In genomic region chr3:26793334-26794101, GRCm38 (mm10) we compare ENCODE assay signal across 25 mouse cellular contexts.
A peak's percentile ranks its signal among the peaks of the same experiment; 100 is the strongest.
DNase-seq lines count a peak whose midpoint lies in the region; ATAC-seq lines count a peak whose summit lies in the region.
"Had no signal": no experiment of that assay in that cellular context is flagged by ENCODE, and none has a peak within 500 bp of the region (broad histone marks: within the 10 kb centered on the region; RNA-seq: fewer than 3 reads in every experiment).

No protein-coding gene starts in this region.

- H3K27me3 ChIP-seq in embryonic facial prominence, embryonic 11.5 days (ENCODE audit: control insufficient read depth, insufficient read depth, low read length): no peaks in the 10 kb centered on the region
- H3K27me3 ChIP-seq: forebrain, embryonic 15.5 days; Patski; stomach, embryonic 15.5 days had no signal

- H3K9me3 ChIP-seq in embryonic facial prominence, embryonic 11.5 days (replicated peaks; ENCODE audit: control insufficient read depth, low read length): no peaks in the 10 kb centered on the region
- H3K9me3 ChIP-seq: forebrain, embryonic 15.5 days; limb, embryonic 10.5 days; stomach, embryonic 15.5 days had no signal

- no peak overlapping the region for H3K4me3 ChIP-seq in embryonic facial prominence, embryonic 11.5 days (ENCODE audit: low read depth, low read length)
- H3K4me3 ChIP-seq: forebrain, embryonic 15.5 days; gastrocnemius, adult 2 months; limb, embryonic 10.5 days; myocyte; stomach, embryonic 15.5 days had no signal

- 0 out of 2 replicates have a peak, but pooled peaks have one; percentile 34 for ATAC-seq in embryonic facial prominence, embryonic 11.5 days (replicated peaks; ENCODE audit: insufficient number of reproducible peaks, low FRiP score, low TSS enrichment, low read depth)
- ATAC-seq: forebrain, embryonic 15.5 days; Patski had no signal

- H3K4me2 ChIP-seq in embryonic facial prominence, embryonic 11.5 days (ENCODE audit: low read depth, low read length): no peak overlapping the region
- H3K4me2 ChIP-seq: forebrain, embryonic 15.5 days; liver, embryonic 11.5 days; stomach, embryonic 15.5 days had no signal

- no peaks in the 10 kb centered on the region for H3K36me3 ChIP-seq in embryonic facial prominence, embryonic 11.5 days (replicated peaks; ENCODE audit: control insufficient read depth, insufficient read depth, low read depth, low read length)
- H3K36me3 ChIP-seq: forebrain, embryonic 15.5 days; limb, embryonic 10.5 days; stomach, embryonic 15.5 days had no signal

- H3K9ac ChIP-seq in embryonic facial prominence, embryonic 11.5 days (replicated peaks; ENCODE audit: low read length): no peak overlapping the region
- H3K9ac ChIP-seq: forebrain, embryonic 15.5 days; stomach, embryonic 15.5 days had no signal

- no peak overlapping the region for H3K27ac ChIP-seq in embryonic facial prominence, embryonic 11.5 days (replicated peaks; ENCODE audit: low read depth, low read length)
- H3K27ac ChIP-seq: forebrain, embryonic 15.5 days; gastrocnemius, adult 2 months; kidney, postnatal 0 days; limb, embryonic 10.5 days; stomach, embryonic 15.5 days had no signal

- intact Hi-C loops in left cerebral cortex, postnatal 10 days (cut with DNase I): no loop called here

- WGBS in embryonic facial prominence, embryonic 11.5 days: 59% methylated on average over 12 of the region's 12 CpGs

- DNase-seq in embryo, embryonic 11 days: peak; percentile 7
- DNase-seq in embryo, embryonic 10 days (ENCODE audit: low spot score): no peak
- DNase-seq in left cerebral cortex, adult 11 months (ENCODE audit: low spot score): peak; percentile 7
- DNase-seq in left cerebral cortex, postnatal 10 days (ENCODE audit: extremely low spot score in 1 of 2, low spot score in 2 of 2): no peak
- DNase-seq in ES-CJ7 (ENCODE audit: low read depth, low spot score): peak; percentile 12
- DNase-seq in embryonic facial prominence, embryonic 11.5 days (ENCODE audit: low spot score): peak; percentile 15
- DNase-seq in cerebellum, postnatal 25 days: no peak
- no peak for DNase-seq in right cerebral cortex, postnatal 25 days
- DNase-seq: adrenal gland, postnatal 25 days; cerebellum, adult 18-20 months; gastrocnemius, adult 2 months; heart, postnatal 36 days; kidney, adult 11 months; layer of hippocampus, postnatal 36 days; lung, adult 18-20 months; lung, postnatal 36 days; right cerebral cortex, postnatal 14 days; thymus, postnatal 25 days had no signal

- no peaks in the 10 kb centered on the region for H3K4me1 ChIP-seq in embryonic facial prominence, embryonic 11.5 days (ENCODE audit: control insufficient read depth, insufficient read depth, low read length)
- H3K4me1 ChIP-seq: limb, embryonic 10.5 days; stomach, embryonic 15.5 days had no signal

Comparison
In these comparisons a context has a peak if more than half of its experiments do, and no peak if none do; other contexts are left out.
1. DNase-seq: peak in embryo, embryonic 11 days (single experiment), left cerebral cortex, adult 11 months (single experiment), ES-CJ7 (single experiment) and embryonic facial prominence, embryonic 11.5 days (single experiment); none in embryo, embryonic 10 days (single experiment), left cerebral cortex, postnatal 10 days (0 of 2), cerebellum, postnatal 25 days (0 of 2) and right cerebral cortex, postnatal 25 days (single experiment).